Mouse (Mus musculus) liver (tissue): ENCODE measurements at regions not wholly inside any gene's neighbourhood (a gene's known extent, or its start where the extent isn't known, plus 50 kb on each side); places are given as distances from the start of the nearest gene placed in this dataset.

Experiments used
- DNase-seq: peaks from one replicate; pipeline ENCODE4 v3.0.0-alpha.2; 2020; ENCODE audit warnings: mixed read lengths

GRCm38 (mm10) chr11:109039060-109039791 is 104.9 kb downstream of the E030025P04Rik start:
- DNase-seq, result no peak

- DNase-seq, result no peak
Observed at GRCm38 (mm10) chr11:109038136-109038535, 106.0 kb downstream of the E030025P04Rik start.

- DNase-seq, result no peak
Observed at GRCm38 (mm10) chr11:109034596-109034995, 109.6 kb downstream of the E030025P04Rik start.

- DNase-seq, result no peak
Observed at GRCm38 (mm10) chr11:109034072-109034471, 110.1 kb downstream of the E030025P04Rik start.

GRCm38 (mm10) chr11:109032729-109033128 is 111.4 kb downstream of the E030025P04Rik start:
- DNase-seq, result no peak

- peak; percentile 53 for DNase-seq
Observed at GRCm38 (mm10) chr11:109030486-109030885, 110.3 kb downstream of the Axin2 start.

- no peak for DNase-seq
Observed at GRCm38 (mm10) chr11:109029894-109030293, 109.7 kb downstream of the Axin2 start.

- no peak for DNase-seq
Observed at GRCm38 (mm10) chr11:109014806-109015205, 94.7 kb downstream of the Axin2 start.

- DNase-seq, result no peak
Observed at GRCm38 (mm10) chr11:109011161-109011560, 91.0 kb downstream of the Axin2 start.

GRCm38 (mm10) chr11:109008872-109009271 is 88.7 kb downstream of the Axin2 start:
- DNase-seq, result no peak

GRCm38 (mm10) chr11:109005681-109006080 is 85.5 kb downstream of the Axin2 start:
- no peak for DNase-seq
